Mouse (Mus musculus): ENCODE results near the gene Gm20481.
"Not testable (repeated sequence)": the region's sequence is repeated elsewhere in the genome, so short reads cannot be mapped to it uniquely, and the experiment has no call there.

Gm20481 gene

GRCm38 (mm10) chr17:34951636-34952377 lies 17.9 kb upstream of the Gm20481 start:
- DNase-seq, result peak; percentile 27 to 53

- peak; percentile 71 to 80 for DNase-seq
These were observed 17.2 kb upstream of the Gm20481 start for GRCm38 (mm10) chr17:34952378-34953040.

GRCm38 (mm10) chr17:34953258-34953657 lies 16.5 kb upstream of the Gm20481 start:
- no peak for DNase-seq

- no peak for DNase-seq
These were observed 15.8 kb upstream of the Gm20481 start for GRCm38 (mm10) chr17:34953904-34954303.

- DNase-seq, result no peak
These were observed 14.9 kb upstream of the Gm20481 start for GRCm38 (mm10) chr17:34954831-34955230.

GRCm38 (mm10) chr17:34955884-34956283 lies 13.8 kb upstream of the Gm20481 start:
- DNase-seq, result no peak

GRCm38 (mm10) chr17:34956340-34956739 lies 13.4 kb upstream of the Gm20481 start:
- DNase-seq, result no peak

GRCm38 (mm10) chr17:34957291-34957690 lies 12.4 kb upstream of the Gm20481 start:
- DNase-seq, result not testable (repeated sequence)

GRCm38 (mm10) chr17:34957966-34958365 lies 11.7 kb upstream of the Gm20481 start:
- DNase-seq, result not testable (repeated sequence)

GRCm38 (mm10) chr17:34958734-34959129 lies 11.0 kb upstream of the Gm20481 start:
- peak in 1 of 2 experiments; percentile 38 for DNase-seq

GRCm38 (mm10) chr17:34959130-34959778 lies 10.5 kb upstream of the Gm20481 start, which contains the start of gene Hspa1b:
Gene Hspa1b, minus strand, starts transcription at chr17:34959238.
- peak; percentile 74 to 86 for DNase-seq

GRCm38 (mm10) chr17:34959881-34960515 lies 9.7 kb upstream of the Gm20481 start:
- no peak for DNase-seq

GRCm38 (mm10) chr17:34960702-34961493 lies 8.8 kb upstream of the Gm20481 start:
- DNase-seq, result no peak

GRCm38 (mm10) chr17:34962125-34962524 lies 7.6 kb upstream of the Gm20481 start:
- no peak for DNase-seq

GRCm38 (mm10) chr17:34962841-34963240 lies 6.9 kb upstream of the Gm20481 start:
- no peak for DNase-seq

- DNase-seq, result no peak
These were observed 5.1 kb upstream of the Gm20481 start for GRCm38 (mm10) chr17:34964640-34965049.

GRCm38 (mm10) chr17:34965627-34966026 lies 4.1 kb upstream of the Gm20481 start:
- DNase-seq, result no peak

- not testable (repeated sequence) for DNase-seq
These were observed 1.1 kb downstream of the Gm20481 start for GRCm38 (mm10) chr17:34970850-34971249.

GRCm38 (mm10) chr17:34971694-34972068 lies 2.0 kb downstream of the Gm20481 start:
- DNase-seq, result peak in 1 of 2 experiments; percentile 37

- DNase-seq, result peak; percentile 77 to 84
These were observed 2.5 kb downstream of the Gm20481 start, which contains the start of the genes Hspa1a and Hspa1l for GRCm38 (mm10) chr17:34972069-34972749. Gene Hspa1a, minus strand, starts transcription at chr17:34972156. Gene Hspa1l, plus strand, starts transcription at chr17:34972703.
